Mouse (Mus musculus): ENCODE results near the gene Glycam1. TPM values are rescaled to one million over a fixed set of nuclear protein-coding genes. Genes with fewer than 3 reads are reported as not detected.

Gene Glycam1
- polyA plus RNA-seq, 1 experiment from 2014 or later: 1.7 TPM

DNA sequence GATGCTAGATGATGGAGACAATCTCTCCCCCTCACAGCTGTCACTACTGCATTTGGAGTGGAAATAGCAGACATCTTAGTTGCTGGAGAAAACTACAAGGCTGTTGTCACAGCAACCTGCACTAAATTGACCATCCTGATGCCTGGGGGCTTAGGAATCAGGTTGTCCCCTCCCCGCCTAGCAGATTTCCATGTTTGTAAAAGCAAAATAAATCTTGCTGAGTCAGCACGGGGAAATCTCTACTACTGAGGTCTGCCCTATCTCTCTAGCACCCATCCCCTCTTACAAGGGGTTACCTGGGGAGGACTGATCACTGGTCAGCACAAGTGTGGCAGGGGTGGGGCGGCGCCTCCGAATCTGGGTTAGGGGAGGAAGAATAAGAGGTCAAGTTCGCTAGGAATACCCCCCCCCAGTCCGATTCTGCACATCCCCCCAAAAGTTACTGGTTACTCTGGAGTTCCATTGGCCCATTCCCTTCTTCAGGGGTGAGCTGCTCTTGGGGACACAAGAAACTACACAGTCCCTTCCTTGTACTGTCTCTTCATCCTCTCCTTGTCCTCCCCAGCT is 30.7 kb downstream of the Glycam1 start:
- Histone ChIP-seq H3K4me2 (replicated peaks; ENCODE audit: low read depth) (no peak overlapping the region), H3K4me3 (ENCODE audit: low read depth, low read length) (no peak overlapping the region), H3K4me1 (replicated peaks; ENCODE audit: control insufficient read depth, insufficient read depth) (no peaks in the 10 kb centered on the region; the same call in 1 of the 2 replicates), H3K27me3 (ENCODE audit: control insufficient read depth, insufficient read depth, low read length) (no peaks in the 10 kb centered on the region), H3K9me3 (ENCODE audit: control insufficient read depth, low read length) (no peaks in the 10 kb centered on the region), H3K9ac (ENCODE audit: low read length) (no peak overlapping the region), H3K36me3 (ENCODE audit: control insufficient read depth, insufficient read depth, low read length) (no peaks in the 10 kb centered on the region), H3K27ac (replicated peaks) (no peak overlapping the region)
- TF ChIP-seq EP300 (optimal IDR thresholded peaks at IDR 0.05): no peak
- no peak for TF ChIP-seq CTCF (IDR thresholded peaks at IDR 0.05; ENCODE audit: low read depth)
- DNase-seq (ENCODE audit: low spot score): no peak
- 81% methylated on average over 7 of the region's 7 CpGs for WGBS
- ATAC-seq (ENCODE audit: low FRiP score, low TSS enrichment): no peak

DNA sequence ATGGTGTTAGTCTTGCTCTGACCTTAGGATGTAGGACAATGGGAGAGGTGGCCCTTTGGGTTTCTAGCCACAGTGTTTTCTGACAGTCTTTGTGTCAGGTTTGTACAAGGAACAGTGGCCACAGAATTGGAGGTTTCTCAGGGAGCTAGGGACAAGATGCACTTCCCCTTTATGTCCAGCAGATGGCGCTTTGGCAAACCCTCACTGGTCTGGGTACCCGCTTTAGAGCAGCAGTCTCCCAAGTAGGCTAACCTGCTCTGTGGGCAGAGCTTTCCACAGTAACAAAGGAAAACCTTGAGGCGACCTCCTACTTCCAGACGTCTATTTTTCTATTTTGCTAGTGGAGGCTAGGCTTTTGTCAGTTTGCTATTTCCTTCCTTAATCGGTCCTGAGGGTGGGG is 34.5 kb downstream of the Glycam1 start:
- no peak overlapping the region for H3K4me3 ChIP-seq (ENCODE audit: low read depth, low read length)
- WGBS: 7% methylated on average over 5 of the region's 5 CpGs
- peak; percentile 63; the same call in 1 of the 2 replicates for ATAC-seq (ENCODE audit: low FRiP score, low TSS enrichment)
- H3K9ac ChIP-seq (ENCODE audit: low read length): no peak overlapping the region
- H3K36me3 ChIP-seq (ENCODE audit: control insufficient read depth, insufficient read depth, low read length): no peaks in the 10 kb centered on the region
- H3K27me3 ChIP-seq (ENCODE audit: control insufficient read depth, insufficient read depth, low read length): no peaks in the 10 kb centered on the region
- peak; percentile 45 for DNase-seq (ENCODE audit: low spot score)
- TF ChIP-seq CTCF (IDR thresholded peaks at IDR 0.05; ENCODE audit: low read depth): peak; percentile 96
- TF ChIP-seq EP300 (optimal IDR thresholded peaks at IDR 0.05): no peak
- no peaks in the 10 kb centered on the region for H3K4me1 ChIP-seq (replicated peaks; ENCODE audit: control insufficient read depth, insufficient read depth)
- no peaks in the 10 kb centered on the region for H3K9me3 ChIP-seq (ENCODE audit: control insufficient read depth, low read length)
- no peak overlapping the region for H3K27ac ChIP-seq (replicated peaks)
- no peak overlapping the region for H3K4me2 ChIP-seq (replicated peaks; ENCODE audit: low read depth)

DNA sequence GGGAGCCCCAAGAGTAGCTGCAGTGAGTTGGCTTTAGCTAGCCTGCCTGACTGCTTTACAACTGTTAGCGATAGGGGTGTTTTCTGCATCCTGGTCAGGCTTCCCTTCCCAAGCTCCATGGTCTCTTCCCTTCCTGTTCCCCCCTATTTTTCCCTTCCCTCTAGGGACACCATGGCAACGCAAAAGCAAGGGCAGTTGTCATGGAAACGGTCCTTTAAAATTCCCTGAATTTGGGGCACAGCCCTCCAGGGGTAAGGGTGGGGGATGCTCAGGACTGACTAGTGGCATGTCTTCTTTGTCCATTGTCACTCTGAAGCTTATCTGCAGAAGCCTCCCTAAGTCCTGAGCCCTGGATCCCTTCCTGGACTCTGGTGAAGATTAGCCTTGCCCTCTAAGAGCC is 41.7 kb downstream of the Glycam1 start:
- TF ChIP-seq CTCF (IDR thresholded peaks at IDR 0.05; ENCODE audit: low read depth) (no peak), EP300 (optimal IDR thresholded peaks at IDR 0.05) (no peak)
- whole genome bisulfite sequencing: 79% methylated on average over 3 of the region's 3 CpGs
- no peaks in the 10 kb centered on the region for H3K27me3 ChIP-seq (ENCODE audit: control insufficient read depth, insufficient read depth, low read length)
- no peak overlapping the region for H3K9ac ChIP-seq (ENCODE audit: low read length)
- H3K27ac ChIP-seq (replicated peaks): no peak overlapping the region
- DNase-seq (ENCODE audit: low spot score) (no peak), ATAC-seq (ENCODE audit: low FRiP score, low TSS enrichment) (no peak)
- H3K4me1 ChIP-seq (replicated peaks; ENCODE audit: control insufficient read depth, insufficient read depth): no peaks in the 10 kb centered on the region
- H3K36me3 ChIP-seq (ENCODE audit: control insufficient read depth, insufficient read depth, low read length): no peaks in the 10 kb centered on the region
- H3K4me2 ChIP-seq (replicated peaks; ENCODE audit: low read depth): no peak overlapping the region
- no peak overlapping the region for H3K4me3 ChIP-seq (ENCODE audit: low read depth, low read length)
- H3K9me3 ChIP-seq (ENCODE audit: control insufficient read depth, low read length): no peaks in the 10 kb centered on the region

- ATAC-seq (ENCODE audit: low FRiP score, low TSS enrichment) (peak; percentile 35; the same call in 1 of the 2 replicates), DNase-seq (ENCODE audit: low spot score) (no peak)
- Histone ChIP-seq H3K9ac (ENCODE audit: low read length) (no peak overlapping the region), H3K4me1 (replicated peaks; ENCODE audit: control insufficient read depth, insufficient read depth) (no peaks in the 10 kb centered on the region), H3K4me3 (ENCODE audit: low read depth, low read length) (no peak overlapping the region), H3K36me3 (ENCODE audit: control insufficient read depth, insufficient read depth, low read length) (no peaks in the 10 kb centered on the region), H3K9me3 (ENCODE audit: control insufficient read depth, low read length) (no peaks in the 10 kb centered on the region), H3K27ac (replicated peaks) (no peak overlapping the region), H3K4me2 (replicated peaks; ENCODE audit: low read depth) (no peak overlapping the region), H3K27me3 (ENCODE audit: control insufficient read depth, insufficient read depth, low read length) (no peaks in the 10 kb centered on the region)
- TF ChIP-seq CTCF (IDR thresholded peaks at IDR 0.05; ENCODE audit: low read depth): no peak
- TF ChIP-seq EP300 (optimal IDR thresholded peaks at IDR 0.05): no peak
- WGBS: 60% methylated on average over 3 of the region's 3 CpGs
Observed at GRCm38 (mm10) chr15:103522458-103523099, 42.3 kb downstream of the Glycam1 start.

- Histone ChIP-seq H3K4me2 (replicated peaks; ENCODE audit: low read depth) (no peak overlapping the region), H3K27ac (replicated peaks) (no peak overlapping the region), H3K9ac (ENCODE audit: low read length) (no peak overlapping the region), H3K36me3 (ENCODE audit: control insufficient read depth, insufficient read depth, low read length) (no peaks in the 10 kb centered on the region), H3K4me3 (ENCODE audit: low read depth, low read length) (no peak overlapping the region), H3K27me3 (ENCODE audit: control insufficient read depth, insufficient read depth, low read length) (no peaks in the 10 kb centered on the region), H3K9me3 (ENCODE audit: control insufficient read depth, low read length) (no peaks in the 10 kb centered on the region), H3K4me1 (replicated peaks; ENCODE audit: control insufficient read depth, insufficient read depth) (no peaks in the 10 kb centered on the region)
- ATAC-seq (ENCODE audit: low FRiP score, low TSS enrichment) (no peak), DNase-seq (ENCODE audit: low spot score) (no peak)
- WGBS: 31% methylated on average over 4 of the region's 4 CpGs
- TF ChIP-seq EP300 (optimal IDR thresholded peaks at IDR 0.05) (no peak), CTCF (IDR thresholded peaks at IDR 0.05; ENCODE audit: low read depth) (no peak)
Observed at GRCm38 (mm10) chr15:103519386-103520378, 45.2 kb downstream of the Glycam1 start.
